Mouse (Mus musculus): Measurements from ENCODE around the gene Pik3ap1.

Pik3ap1 gene

GRCm38 (mm10) chr19:41369557-41370460 is 15.1 kb downstream of the Pik3ap1 start:
- DNase-seq (ENCODE audit: inconsistent age in 2 of 2, low spot score in 1 of 2) = peak in 1 of 2 experiments; percentile 23

- DNase-seq (ENCODE audit: inconsistent age in 2 of 2, low spot score in 1 of 2) = no peak
Measured at GRCm38 (mm10) chr19:41366854-41367517, 17.9 kb downstream of the Pik3ap1 start.

GRCm38 (mm10) chr19:41366192-41366853 is 18.6 kb downstream of the Pik3ap1 start:
- no peak for DNase-seq (ENCODE audit: inconsistent age in 2 of 2, low spot score in 1 of 2)

- no peak for DNase-seq (ENCODE audit: inconsistent age in 2 of 2, low spot score in 1 of 2)
Measured at GRCm38 (mm10) chr19:41365570-41365969, 19.3 kb downstream of the Pik3ap1 start.

GRCm38 (mm10) chr19:41364509-41364908 is 20.4 kb downstream of the Pik3ap1 start:
- peak in 1 of 2 experiments; percentile 43 for DNase-seq (ENCODE audit: inconsistent age in 2 of 2, low spot score in 1 of 2)

GRCm38 (mm10) chr19:41362963-41363362 is 21.9 kb downstream of the Pik3ap1 start:
- DNase-seq (ENCODE audit: inconsistent age in 2 of 2, low spot score in 1 of 2) = no peak

GRCm38 (mm10) chr19:41360459-41360858 is 24.4 kb downstream of the Pik3ap1 start:
- DNase-seq (ENCODE audit: inconsistent age in 2 of 2, low spot score in 1 of 2) = peak in 1 of 2 experiments; percentile 33

GRCm38 (mm10) chr19:41354287-41354951 is 30.5 kb downstream of the Pik3ap1 start:
- no peak for DNase-seq (ENCODE audit: inconsistent age in 2 of 2, low spot score in 1 of 2)

- no peak for DNase-seq (ENCODE audit: inconsistent age in 2 of 2, low spot score in 1 of 2)
Measured at GRCm38 (mm10) chr19:41349624-41350023, 35.3 kb downstream of the Pik3ap1 start.

- no peak for DNase-seq (ENCODE audit: inconsistent age in 2 of 2, low spot score in 1 of 2)
Measured at GRCm38 (mm10) chr19:41348161-41348560, 36.7 kb downstream of the Pik3ap1 start.

- peak; percentile 33 to 72 for DNase-seq (ENCODE audit: inconsistent age in 2 of 2, low spot score in 1 of 2)
Measured at GRCm38 (mm10) chr19:41347326-41347725, 37.6 kb downstream of the Pik3ap1 start.

- no peak for DNase-seq (ENCODE audit: inconsistent age in 2 of 2, low spot score in 1 of 2)
Measured at GRCm38 (mm10) chr19:41346099-41346850, 38.6 kb downstream of the Pik3ap1 start.

GRCm38 (mm10) chr19:41345028-41345741 is 39.7 kb downstream of the Pik3ap1 start:
- DNase-seq (ENCODE audit: inconsistent age in 2 of 2, low spot score in 1 of 2) = peak; percentile 57 to 86

- peak in 1 of 2 experiments; percentile 48 for DNase-seq (ENCODE audit: inconsistent age in 2 of 2, low spot score in 1 of 2)
Measured at GRCm38 (mm10) chr19:41344666-41345027, 40.3 kb downstream of the Pik3ap1 start.

GRCm38 (mm10) chr19:41342592-41343090 is 42.3 kb downstream of the Pik3ap1 start:
- no peak for DNase-seq (ENCODE audit: inconsistent age in 2 of 2, low spot score in 1 of 2)

- peak in 1 of 2 experiments; percentile 29 for DNase-seq (ENCODE audit: inconsistent age in 2 of 2, low spot score in 1 of 2)
Measured at GRCm38 (mm10) chr19:41341677-41342076, 43.2 kb downstream of the Pik3ap1 start.

- DNase-seq (ENCODE audit: inconsistent age in 2 of 2, low spot score in 1 of 2) = peak in 1 of 2 experiments; percentile 63
Measured at GRCm38 (mm10) chr19:41339020-41339836, 45.7 kb downstream of the Pik3ap1 start.

GRCm38 (mm10) chr19:41338379-41338778 is 46.5 kb downstream of the Pik3ap1 start:
- no peak for DNase-seq (ENCODE audit: inconsistent age in 2 of 2, low spot score in 1 of 2)

- DNase-seq (ENCODE audit: inconsistent age in 2 of 2, low spot score in 1 of 2) = no peak
Measured at GRCm38 (mm10) chr19:41335721-41336120, 49.2 kb downstream of the Pik3ap1 start.

Measured in adrenal gland, adult (tissue).